Mouse (Mus musculus) heart, postnatal 0 days (tissue): Measurements from ENCODE around the gene Slco4a1.

Source experiments
- CTCF ChIP-seq: IDR thresholded peaks from 2 replicates; pipeline ENCODE4 v1.5.1; 2016; ENCODE audit warnings: antibody characterized with exemption, control low read depth, low read depth
- EP300 ChIP-seq: IDR thresholded peaks from 2 replicates; pipeline ENCODE4 v1.6.1; 2016; ENCODE audit warnings: antibody characterized with exemption, low read depth

DNA sequence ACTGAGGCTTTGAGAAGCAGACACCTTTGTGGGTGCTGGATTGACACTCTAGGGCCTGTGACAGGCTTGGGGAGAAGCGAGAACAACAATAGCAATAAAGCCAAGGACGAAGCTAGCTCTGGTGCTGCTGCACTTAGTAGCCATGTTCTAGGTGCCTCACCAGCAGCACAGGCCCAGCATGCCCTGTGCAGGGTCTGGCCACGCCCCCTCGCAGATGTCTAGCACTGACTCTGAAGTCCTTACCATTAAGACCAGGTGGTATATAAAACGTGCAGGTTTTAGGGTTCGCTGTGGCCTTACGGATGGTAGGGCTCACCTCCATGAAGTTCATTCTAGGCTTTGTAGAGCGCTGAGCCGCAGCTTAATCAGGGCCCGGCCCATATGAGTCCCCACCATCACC is 23.3 kb upstream of the Slco4a1 start:
- TF ChIP-seq CTCF (no peak), EP300 (no peak)
